Mouse (Mus musculus): ENCODE data around the gene Pagr1a. TPM values are rescaled to one million over a fixed set of nuclear protein-coding genes. Genes with fewer than 3 reads are reported as not detected.
A peak's percentile ranks its signal among the peaks of the same experiment; 100 is the strongest.

Gene Pagr1a
- total and polyA plus RNA-seq, 2 experiments from 2014 or later = 19.2 to 31.6 TPM

DNA sequence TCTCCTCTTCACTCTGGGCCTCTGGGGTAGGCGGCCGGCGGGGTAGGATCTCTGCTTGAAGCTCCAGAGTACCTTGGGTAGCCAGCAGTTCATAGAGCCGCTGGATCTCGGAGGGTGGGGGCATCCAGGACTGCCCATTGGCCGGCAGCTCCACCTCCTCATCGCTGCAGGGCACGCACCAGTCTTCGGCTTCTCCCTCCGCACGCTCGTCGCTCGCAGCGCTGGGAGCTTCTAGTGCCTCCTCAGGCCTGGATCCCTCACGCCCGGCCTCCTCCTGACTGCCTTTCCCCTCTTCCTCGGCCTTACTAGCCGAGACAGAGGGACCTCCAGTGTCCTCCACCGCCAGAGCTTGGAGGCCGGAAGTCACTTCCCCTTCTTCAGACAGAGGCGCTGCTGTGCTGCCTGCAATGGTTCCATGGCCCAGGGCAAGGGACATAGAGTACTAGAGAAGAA, 640 bp downstream of the Pagr1a start:
- no peaks in the 10 kb centered on the region for H3K27me3 ChIP-seq (ENCODE audit: insufficient read depth, low read length)
- DNase-seq (no peak), ATAC-seq (peak; percentile 55)
- WGBS = under 1% methylated on average over 22 of the region's 22 CpGs
- TF ChIP-seq CTCF (IDR thresholded peaks at IDR 0.05; ENCODE audit: low read depth) = no peak
- H3K4me2 ChIP-seq (ENCODE audit: low read depth) = peak overlapping the region; percentile 94
- peak overlapping the region; percentile 80 for H3K9ac ChIP-seq
- peak overlapping the region; percentile 46 for H3K4me3 ChIP-seq (ENCODE audit: low read depth, low read length)
- peak overlapping the region; percentile 87 for H3K27ac ChIP-seq (ENCODE audit: low read depth, low read length)
- peaks cover 38% of the 10 kb centered on the region for H3K4me1 ChIP-seq (ENCODE audit: insufficient read depth)
- no peaks in the 10 kb centered on the region for H3K9me3 ChIP-seq (ENCODE audit: low read length)
- H3K36me3 ChIP-seq (ENCODE audit: insufficient read depth) = peaks cover 21% of the 10 kb centered on the region; the same call in 1 of the 2 replicates

DNA sequence TGATC, 869 bp downstream of the Pagr1a start, which contains the start of gene Pagr1b:
Pagr1b (minus strand) TSS at position 4 of the 5 bp plus-strand sequence.
- peak within 1 kb of the TSS; percentile 46 for H3K4me3 ChIP-seq (ENCODE audit: low read depth, low read length)
- no peak for TF ChIP-seq CTCF (IDR thresholded peaks at IDR 0.05; ENCODE audit: low read depth)
- H3K9me3 ChIP-seq (ENCODE audit: low read length) = no peaks in the 10 kb centered on the region
- peak within 1 kb of the TSS; percentile 80 for H3K9ac ChIP-seq
- H3K27ac ChIP-seq (ENCODE audit: low read depth, low read length) = peak within 1 kb of the TSS; percentile 87
- peak within 1 kb of the TSS; percentile 94 for H3K4me2 ChIP-seq (ENCODE audit: low read depth)
- peaks cover 21% of the 10 kb centered on the region; the same call in 1 of the 2 replicates for H3K36me3 ChIP-seq (ENCODE audit: insufficient read depth)
- H3K27me3 ChIP-seq (ENCODE audit: insufficient read depth, low read length) = no peaks in the 10 kb centered on the region
- H3K4me1 ChIP-seq (ENCODE audit: insufficient read depth) = peaks cover 35% of the 10 kb centered on the region
- ATAC-seq (no peak), DNase-seq (no peak)

DNA sequence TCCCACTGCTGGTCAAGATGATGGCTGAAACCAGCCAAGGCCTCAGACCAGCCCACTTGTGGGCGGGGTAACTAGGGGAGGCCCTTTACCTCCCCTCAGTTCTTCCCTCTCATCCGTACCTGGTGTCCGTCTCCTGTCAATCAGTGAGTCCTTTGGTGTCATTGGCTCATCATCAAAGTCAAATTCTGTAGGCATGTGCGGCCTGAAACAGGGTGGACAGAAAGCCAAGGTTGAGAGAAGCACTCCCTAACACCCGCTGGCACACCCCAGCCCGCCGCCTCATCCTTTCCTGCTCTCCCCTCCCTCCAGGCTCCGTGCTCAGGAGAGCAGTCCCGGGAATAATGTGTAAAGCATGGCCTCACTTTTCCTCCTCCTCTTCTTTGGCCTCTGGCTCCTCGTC, 1.1 kb downstream of the Pagr1a start:
- WGBS = 3% methylated on average over 10 of the region's 10 CpGs
- H3K4me2 ChIP-seq (ENCODE audit: low read depth) = peak overlapping the region; percentile 94
- no peak for DNase-seq
- H3K9ac ChIP-seq = peak overlapping the region; percentile 80
- H3K27me3 ChIP-seq (ENCODE audit: insufficient read depth, low read length) = no peaks in the 10 kb centered on the region
- peaks cover 21% of the 10 kb centered on the region; the same call in 1 of the 2 replicates for H3K36me3 ChIP-seq (ENCODE audit: insufficient read depth)
- H3K9me3 ChIP-seq (ENCODE audit: low read length) = no peaks in the 10 kb centered on the region
- peak overlapping the region; percentile 87 for H3K27ac ChIP-seq (ENCODE audit: low read depth, low read length)
- no peak for ATAC-seq
- peak overlapping the region; percentile 46 for H3K4me3 ChIP-seq (ENCODE audit: low read depth, low read length)
- TF ChIP-seq CTCF (IDR thresholded peaks at IDR 0.05; ENCODE audit: low read depth) = no peak
- peaks cover 35% of the 10 kb centered on the region for H3K4me1 ChIP-seq (ENCODE audit: insufficient read depth)

DNA sequence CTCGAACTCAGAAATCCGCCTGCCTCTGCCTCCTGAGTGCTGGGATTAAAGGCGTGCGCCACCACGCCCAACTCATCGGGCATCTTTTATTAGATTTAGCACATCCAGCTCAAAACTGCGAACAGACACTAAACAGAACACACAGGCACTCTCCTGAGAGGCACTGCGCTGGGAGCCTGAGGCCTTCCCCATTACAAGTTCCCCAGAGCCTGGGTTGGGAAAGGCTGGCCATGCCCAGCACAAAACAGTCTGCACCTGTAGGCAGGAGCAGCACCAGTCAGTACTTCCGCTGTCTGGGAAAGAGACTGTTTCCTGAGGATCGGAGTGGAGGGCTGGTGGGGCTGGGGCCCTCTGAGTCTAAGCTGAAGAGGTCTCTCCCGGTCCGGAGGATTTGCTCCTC, 2.2 kb downstream of the Pagr1a start:
- no peak for DNase-seq
- no peak overlapping the region for H3K27ac ChIP-seq (ENCODE audit: low read depth, low read length)
- H3K4me1 ChIP-seq (ENCODE audit: insufficient read depth) = peaks cover 28% of the 10 kb centered on the region
- no peaks in the 10 kb centered on the region for H3K27me3 ChIP-seq (ENCODE audit: insufficient read depth, low read length)
- no peak for TF ChIP-seq CTCF (IDR thresholded peaks at IDR 0.05; ENCODE audit: low read depth)
- no peak overlapping the region for H3K4me3 ChIP-seq (ENCODE audit: low read depth, low read length)
- H3K4me2 ChIP-seq (ENCODE audit: low read depth) = no peak overlapping the region
- 96% methylated on average over 12 of the region's 12 CpGs for WGBS
- H3K36me3 ChIP-seq (ENCODE audit: insufficient read depth) = peaks cover 21% of the 10 kb centered on the region; the same call in 1 of the 2 replicates
- no peaks in the 10 kb centered on the region for H3K9me3 ChIP-seq (ENCODE audit: low read length)
- no peak for ATAC-seq
- no peak overlapping the region for H3K9ac ChIP-seq

GRCm38 (mm10) chr7:127014320-127014719, 2.8 kb downstream of the Pagr1a start, which contains the start of gene Mvp:
Gene Mvp (minus strand): TSS chr7:127014621.
- no peak for DNase-seq

DNA sequence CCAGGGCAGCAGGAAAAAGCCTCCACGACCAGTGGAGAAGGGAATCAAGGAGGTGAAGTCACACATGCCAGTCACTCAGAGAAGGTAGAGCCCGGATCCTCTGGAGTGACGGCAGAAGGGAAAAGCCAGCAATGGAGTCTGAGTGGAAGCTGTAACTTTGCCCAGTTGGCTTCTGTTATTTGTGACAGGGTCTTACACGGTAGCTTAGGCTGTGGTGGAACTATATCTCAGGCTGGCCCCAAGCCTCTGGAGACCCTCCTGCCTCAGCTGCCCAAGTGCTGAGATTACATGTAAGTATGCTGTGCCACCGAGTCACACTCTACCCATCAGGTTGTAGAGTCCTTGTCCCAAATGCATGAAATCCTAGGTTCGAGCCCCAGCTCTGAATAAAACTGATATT, 3.8 kb downstream of the Pagr1a start:
- Histone ChIP-seq H3K27ac (ENCODE audit: low read depth, low read length) (no peak overlapping the region), H3K4me2 (ENCODE audit: low read depth) (no peak overlapping the region), H3K27me3 (ENCODE audit: insufficient read depth, low read length) (no peaks in the 10 kb centered on the region), H3K9ac (no peak overlapping the region), H3K36me3 (ENCODE audit: insufficient read depth) (peaks cover 21% of the 10 kb centered on the region; the same call in 1 of the 2 replicates), H3K4me3 (ENCODE audit: low read depth, low read length) (no peak overlapping the region), H3K4me1 (ENCODE audit: insufficient read depth) (peaks cover 17% of the 10 kb centered on the region), H3K9me3 (ENCODE audit: low read length) (no peaks in the 10 kb centered on the region)
- no peak for TF ChIP-seq CTCF (IDR thresholded peaks at IDR 0.05; ENCODE audit: low read depth)
- 93% methylated on average over 6 of the region's 6 CpGs for WGBS
- no peak for ATAC-seq
- DNase-seq = no peak

More at GRCm38 (mm10) chr7:127014320-127014719, 2.8 kb downstream of the Pagr1a start, which contains the start of gene Mvp:
- TF ChIP-seq CTCF (IDR thresholded peaks at IDR 0.05; ENCODE audit: low read depth) = no peak
- Histone ChIP-seq H3K4me1 (ENCODE audit: insufficient read depth) (peaks cover 21% of the 10 kb centered on the region), H3K36me3 (ENCODE audit: insufficient read depth) (peaks cover 21% of the 10 kb centered on the region; the same call in 1 of the 2 replicates), H3K9ac (peak within 1 kb of the TSS; percentile 25; the same call in 1 of the 2 replicates), H3K4me3 (ENCODE audit: low read depth, low read length) (no peak within 1 kb of the TSS), H3K27me3 (ENCODE audit: insufficient read depth, low read length) (no peaks in the 10 kb centered on the region), H3K9me3 (ENCODE audit: low read length) (no peaks in the 10 kb centered on the region), H3K27ac (ENCODE audit: low read depth, low read length) (no peak within 1 kb of the TSS), H3K4me2 (ENCODE audit: low read depth) (no peak within 1 kb of the TSS)
- ATAC-seq = no peak
- WGBS = 81% methylated on average over 11 of the region's 11 CpGs

DNA sequence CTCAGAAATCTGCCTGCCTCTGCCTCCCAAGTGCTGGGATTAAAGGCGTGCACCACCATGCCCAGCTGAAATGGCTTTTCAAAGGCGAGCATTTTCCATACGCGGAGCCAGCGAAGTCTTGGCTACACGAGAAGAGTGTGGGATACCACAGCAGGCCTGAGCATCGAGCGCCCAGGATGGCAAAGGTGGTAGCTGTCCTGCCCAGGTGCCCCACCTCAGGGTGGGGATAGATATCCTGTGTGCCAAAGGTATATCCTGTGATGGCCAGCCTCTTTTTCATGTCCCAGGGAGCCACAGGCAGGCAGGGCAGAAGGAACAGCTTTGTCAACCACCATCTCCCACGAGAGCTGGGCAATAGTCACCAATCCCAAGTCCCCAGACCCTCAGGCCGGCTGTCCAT, 4.3 kb downstream of the Pagr1a start:
- Histone ChIP-seq H3K27ac (ENCODE audit: low read depth, low read length) (no peak overlapping the region), H3K9me3 (ENCODE audit: low read length) (no peaks in the 10 kb centered on the region), H3K4me1 (ENCODE audit: insufficient read depth) (peaks cover 12% of the 10 kb centered on the region), H3K4me2 (ENCODE audit: low read depth) (no peak overlapping the region), H3K36me3 (ENCODE audit: insufficient read depth) (peaks cover 21% of the 10 kb centered on the region; the same call in 1 of the 2 replicates), H3K9ac (no peak overlapping the region), H3K27me3 (ENCODE audit: insufficient read depth, low read length) (no peaks in the 10 kb centered on the region), H3K4me3 (ENCODE audit: low read depth, low read length) (no peak overlapping the region)
- TF ChIP-seq CTCF (IDR thresholded peaks at IDR 0.05; ENCODE audit: low read depth) = no peak
- WGBS = 97% methylated on average over 10 of the region's 10 CpGs
- DNase-seq (no peak), ATAC-seq (no peak)

- Histone ChIP-seq H3K36me3 (ENCODE audit: insufficient read depth) (peaks cover 21% of the 10 kb centered on the region; the same call in 1 of the 2 replicates), H3K27ac (ENCODE audit: low read depth, low read length) (no peak overlapping the region), H3K4me3 (ENCODE audit: low read depth, low read length) (no peak overlapping the region), H3K4me2 (ENCODE audit: low read depth) (no peak overlapping the region), H3K9me3 (ENCODE audit: low read length) (no peaks in the 10 kb centered on the region), H3K9ac (no peak overlapping the region), H3K27me3 (ENCODE audit: insufficient read depth, low read length) (no peaks in the 10 kb centered on the region), H3K4me1 (ENCODE audit: insufficient read depth) (peaks cover 10% of the 10 kb centered on the region)
- DNase-seq (no peak), ATAC-seq (no peak)
- WGBS = 89% methylated on average over 6 of the region's 6 CpGs
- no peak for TF ChIP-seq CTCF (IDR thresholded peaks at IDR 0.05; ENCODE audit: low read depth)
Measured at GRCm38 (mm10) chr7:127012374-127012773, 4.8 kb downstream of the Pagr1a start.

Data from forebrain, postnatal 0 days (tissue).